Mouse (Mus musculus): ENCODE measurements around the gene Leng8.
"Not testable (repeated sequence)": the region's sequence is repeated elsewhere in the genome, so short reads cannot be mapped to it uniquely, and the experiment has no call there.

The Leng8 gene

GRCm38 (mm10) chr7:4148341-4149208, 11.7 kb downstream of the Leng8 start:
- DNase-seq = peak in 1 of 2 experiments; percentile 33

- DNase-seq = peak; percentile 88 to 89
Observed at GRCm38 (mm10) chr7:4149209-4150054, 12.6 kb downstream of the Leng8 start.

- DNase-seq = peak; percentile 43 to 51
Observed at GRCm38 (mm10) chr7:4150059-4150541, 13.3 kb downstream of the Leng8 start, which contains the start of gene Leng9. Gene Leng9 (minus strand): TSS chr7:4150374.

GRCm38 (mm10) chr7:4150811-4151221, 14.0 kb downstream of the Leng8 start:
- DNase-seq = peak; percentile 70 to 74

DNA sequence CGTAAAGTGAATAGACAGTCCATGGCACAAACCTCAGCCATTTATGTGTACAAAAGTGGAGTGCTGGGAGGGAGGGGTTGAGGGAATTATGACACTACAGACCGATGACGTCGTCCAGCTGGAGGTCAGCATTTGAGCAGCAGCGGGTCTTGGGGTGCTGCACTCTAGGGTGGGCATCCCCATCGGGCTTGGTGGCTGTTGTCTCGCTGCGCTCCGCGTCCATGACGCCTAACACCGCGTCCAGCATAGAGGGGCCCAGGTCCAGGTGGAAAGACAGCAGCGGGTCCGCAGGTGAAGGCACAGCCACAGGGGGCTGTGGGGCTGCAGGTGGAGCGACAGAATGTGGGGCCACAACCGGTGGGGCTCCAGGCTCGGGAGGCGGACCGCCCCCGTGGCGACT, 14.4 kb downstream of the Leng8 start:
- no peak for DNase-seq

- DNase-seq = no peak
Observed at GRCm38 (mm10) chr7:4154356-4154755, 17.5 kb downstream of the Leng8 start.

DNA sequence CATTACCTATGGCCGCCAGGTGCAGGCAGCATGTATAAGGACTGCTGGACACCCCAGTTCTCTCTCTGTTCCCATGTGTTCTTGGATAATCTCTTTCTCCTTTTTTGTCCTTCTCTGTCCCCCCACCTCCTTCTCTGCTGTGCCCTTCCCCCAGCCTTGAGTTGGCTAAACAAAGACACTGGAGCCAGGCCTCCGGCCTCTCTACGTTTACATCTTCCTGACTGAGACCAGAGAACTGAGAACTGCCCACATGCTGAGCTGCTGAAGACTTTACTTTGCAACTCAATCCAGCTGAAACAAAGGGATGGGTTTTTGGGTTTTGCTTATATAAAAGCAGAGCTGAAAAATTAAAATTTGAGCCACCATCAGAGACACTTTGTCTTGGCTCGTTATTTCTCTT, 18.1 kb downstream of the Leng8 start:
- no peak for DNase-seq

- DNase-seq = not testable (repeated sequence)
Observed at GRCm38 (mm10) chr7:4161596-4161995, 24.8 kb downstream of the Leng8 start.

GRCm38 (mm10) chr7:4163571-4164072, 26.8 kb downstream of the Leng8 start:
- DNase-seq = no peak

- no peak for DNase-seq
Observed at GRCm38 (mm10) chr7:4164090-4164910, 27.5 kb downstream of the Leng8 start, which contains the start of gene Cdc42ep5. Gene Cdc42ep5 (minus strand): TSS chr7:4164860.

- DNase-seq = no peak
Observed at GRCm38 (mm10) chr7:4165286-4165685, 28.4 kb downstream of the Leng8 start.

DNA sequence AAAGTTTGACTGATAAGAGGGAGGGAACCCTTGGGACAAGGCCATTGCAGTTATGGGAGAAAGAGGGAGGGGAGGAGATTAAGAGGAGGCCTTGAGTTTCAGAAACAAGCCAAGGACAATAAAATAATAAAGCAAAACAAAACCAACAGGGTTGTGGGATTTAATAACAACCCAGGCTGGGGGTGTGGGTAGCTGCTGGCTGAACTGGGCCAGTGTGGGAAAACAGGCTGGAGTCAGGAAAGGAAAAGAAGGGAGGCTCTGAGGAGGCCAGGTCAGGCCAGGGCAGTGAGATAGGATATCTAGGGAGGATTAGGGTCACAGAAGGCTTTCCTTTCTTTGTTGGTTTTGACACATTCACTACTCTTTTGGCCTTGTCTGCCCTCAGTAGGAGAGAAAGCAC, 30.3 kb downstream of the Leng8 start:
- no peak for DNase-seq

GRCm38 (mm10) chr7:4170193-4170938, 33.5 kb downstream of the Leng8 start:
- no peak for DNase-seq

- no peak for DNase-seq
Observed at GRCm38 (mm10) chr7:4178438-4178837, 41.6 kb downstream of the Leng8 start.
